Mouse (Mus musculus): Measurements from ENCODE around the gene Col8a2. TPM values are rescaled to one million over a fixed set of nuclear protein-coding genes. Genes with fewer than 3 reads are reported as not detected.

Col8a2 gene
- polyA plus RNA-seq, 1 experiment from 2014 or later: 12.1 TPM

DNA sequence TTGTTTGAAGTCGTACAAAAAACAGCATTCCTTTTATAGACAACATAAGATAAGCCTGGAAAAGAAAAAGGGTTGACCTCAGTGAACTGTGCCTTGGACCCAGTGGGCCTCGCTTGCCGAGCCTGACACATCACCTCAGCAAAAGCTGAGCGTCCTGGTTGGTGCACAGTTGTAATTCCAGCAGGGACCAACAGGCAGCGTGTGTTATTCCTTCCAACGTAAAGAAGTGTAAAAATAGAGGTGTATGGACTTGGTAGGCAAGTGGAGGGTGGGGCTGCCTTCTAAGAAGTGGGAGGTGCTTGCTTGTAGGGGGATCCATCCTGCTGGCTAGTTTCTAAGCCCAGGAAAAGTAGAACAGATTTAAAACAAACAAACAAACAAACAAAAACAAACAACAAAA lies 39.4 kb downstream of the Col8a2 start:
- peaks cover 2% of the 10 kb centered on the region; the same call in 1 of the 2 replicates for H3K4me1 ChIP-seq
- H3K9ac ChIP-seq: no peak overlapping the region
- no peaks in the 10 kb centered on the region for H3K9me3 ChIP-seq
- H3K27ac ChIP-seq: no peak overlapping the region
- ATAC-seq (ENCODE audit: low FRiP score, low read depth): no peak
- no peak overlapping the region for H3K4me2 ChIP-seq (replicated peaks)
- H3K36me3 ChIP-seq: no peaks in the 10 kb centered on the region
- no peak overlapping the region for H3K4me3 ChIP-seq
- 26% methylated on average over 6 of the region's 6 CpGs for WGBS
- H3K27me3 ChIP-seq (replicated peaks): peaks cover 23% of the 10 kb centered on the region

DNA sequence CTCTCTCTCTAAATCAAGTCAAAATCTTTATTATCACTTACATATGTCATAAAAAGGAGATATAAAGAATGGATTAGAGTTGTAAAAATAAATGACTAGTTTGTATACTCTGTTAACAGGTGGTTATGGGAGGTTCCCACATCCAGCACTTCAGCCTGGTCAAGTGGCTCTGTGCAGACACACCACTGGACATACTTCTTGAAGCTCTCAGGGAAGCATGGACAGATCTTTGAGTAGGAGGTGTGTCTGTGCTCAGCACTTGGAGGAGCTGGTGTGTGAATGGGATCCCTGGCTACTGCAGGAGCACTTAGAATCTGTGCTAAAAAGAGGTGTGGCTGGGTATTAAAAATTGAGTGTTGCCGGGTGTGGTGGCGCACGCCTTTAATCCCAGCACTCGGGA lies 43.7 kb downstream of the Col8a2 start:
- no peak overlapping the region for H3K4me2 ChIP-seq (replicated peaks)
- ATAC-seq (ENCODE audit: low FRiP score, low read depth): no peak
- peaks cover 7% of the 10 kb centered on the region for H3K27me3 ChIP-seq (replicated peaks)
- H3K36me3 ChIP-seq: no peaks in the 10 kb centered on the region
- H3K9me3 ChIP-seq: no peaks in the 10 kb centered on the region
- no peak overlapping the region for H3K9ac ChIP-seq
- WGBS: 98% methylated on average over 4 of the region's 4 CpGs
- no peaks in the 10 kb centered on the region for H3K4me1 ChIP-seq
- H3K4me3 ChIP-seq: no peak overlapping the region
- H3K27ac ChIP-seq: no peak overlapping the region

GRCm38 (mm10) chr4:126331751-126332150 lies 45.2 kb downstream of the Col8a2 start:
- ATAC-seq (ENCODE audit: low FRiP score, low read depth): no peak

GRCm38 (mm10) chr4:126332358-126332757 lies 45.8 kb downstream of the Col8a2 start:
- Histone ChIP-seq H3K4me2 (replicated peaks) (no peak overlapping the region), H3K27ac (no peak overlapping the region), H3K4me1 (no peaks in the 10 kb centered on the region), H3K9ac (no peak overlapping the region), H3K36me3 (no peaks in the 10 kb centered on the region), H3K4me3 (no peak overlapping the region), H3K9me3 (no peaks in the 10 kb centered on the region), H3K27me3 (replicated peaks) (no peaks in the 10 kb centered on the region)
- WGBS: 52% methylated on average over 3 of the region's 3 CpGs
- no peak for ATAC-seq (ENCODE audit: low FRiP score, low read depth)

More at GRCm38 (mm10) chr4:126331751-126332150, 45.2 kb downstream of the Col8a2 start:
- WGBS: 70% methylated on average over 1 of the region's 1 CpGs
- no peak overlapping the region for H3K4me3 ChIP-seq
- no peak overlapping the region for H3K9ac ChIP-seq
- no peaks in the 10 kb centered on the region for H3K27me3 ChIP-seq (replicated peaks)
- no peak overlapping the region for H3K27ac ChIP-seq
- no peaks in the 10 kb centered on the region for H3K9me3 ChIP-seq
- no peaks in the 10 kb centered on the region for H3K36me3 ChIP-seq
- H3K4me1 ChIP-seq: no peaks in the 10 kb centered on the region
- H3K4me2 ChIP-seq (replicated peaks): no peak overlapping the region

DNA sequence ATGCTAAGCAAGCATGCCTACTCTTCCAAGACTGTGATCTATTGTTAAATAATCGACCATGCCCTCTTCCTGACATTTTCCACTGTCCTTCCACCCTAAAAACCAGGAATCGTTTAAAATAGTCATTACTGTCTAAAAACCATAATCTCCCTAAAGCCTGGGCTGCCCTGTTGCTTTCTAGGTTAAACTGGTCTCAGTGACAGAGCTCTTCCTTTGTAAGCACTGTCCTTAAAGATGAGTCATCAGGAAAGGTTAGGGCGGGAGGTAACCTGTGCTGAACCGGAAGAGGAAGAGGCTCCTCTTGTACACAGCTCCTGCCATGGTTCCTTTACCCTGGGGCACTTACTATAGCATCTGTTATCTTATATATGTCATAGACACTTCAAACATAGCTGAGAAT lies 52.9 kb downstream of the Col8a2 start:
- H3K9ac ChIP-seq: no peak overlapping the region
- no peaks in the 10 kb centered on the region for H3K9me3 ChIP-seq
- H3K4me2 ChIP-seq (replicated peaks): no peak overlapping the region
- H3K4me1 ChIP-seq: no peaks in the 10 kb centered on the region
- H3K4me3 ChIP-seq: no peak overlapping the region
- ATAC-seq (ENCODE audit: low FRiP score, low read depth): no peak
- no peaks in the 10 kb centered on the region for H3K27me3 ChIP-seq (replicated peaks)
- H3K36me3 ChIP-seq: peaks cover 5% of the 10 kb centered on the region; the same call in 1 of the 2 replicates
- H3K27ac ChIP-seq: no peak overlapping the region
- 50% methylated on average over 4 of the region's 4 CpGs for WGBS

DNA sequence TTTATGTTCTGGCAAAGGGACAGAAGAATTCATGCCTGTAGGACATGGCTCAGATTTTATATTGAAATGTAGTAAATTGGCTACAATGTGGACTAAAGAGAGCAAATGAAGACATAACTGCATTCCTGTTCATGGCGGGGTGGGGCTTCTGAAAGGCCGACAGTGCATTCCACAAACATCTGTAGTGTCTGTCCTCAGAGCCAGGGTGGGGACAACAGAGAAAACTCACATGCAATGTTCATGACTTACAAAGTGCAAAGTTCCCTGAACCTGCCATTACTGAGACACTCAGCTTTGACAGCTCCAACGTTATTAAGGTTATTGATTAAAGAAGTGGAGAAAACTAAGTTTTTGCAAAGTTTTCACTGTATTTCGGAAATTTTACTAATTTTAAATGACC lies 56.9 kb downstream of the Col8a2 start:
- Histone ChIP-seq H3K4me2 (replicated peaks) (no peak overlapping the region), H3K4me3 (no peak overlapping the region), H3K27me3 (replicated peaks) (no peaks in the 10 kb centered on the region), H3K9ac (no peak overlapping the region), H3K9me3 (no peaks in the 10 kb centered on the region), H3K36me3 (peaks cover 22% of the 10 kb centered on the region), H3K4me1 (no peaks in the 10 kb centered on the region), H3K27ac (no peak overlapping the region)
- ATAC-seq (ENCODE audit: low FRiP score, low read depth): no peak
- 77% methylated on average over 4 of the region's 4 CpGs for WGBS

DNA sequence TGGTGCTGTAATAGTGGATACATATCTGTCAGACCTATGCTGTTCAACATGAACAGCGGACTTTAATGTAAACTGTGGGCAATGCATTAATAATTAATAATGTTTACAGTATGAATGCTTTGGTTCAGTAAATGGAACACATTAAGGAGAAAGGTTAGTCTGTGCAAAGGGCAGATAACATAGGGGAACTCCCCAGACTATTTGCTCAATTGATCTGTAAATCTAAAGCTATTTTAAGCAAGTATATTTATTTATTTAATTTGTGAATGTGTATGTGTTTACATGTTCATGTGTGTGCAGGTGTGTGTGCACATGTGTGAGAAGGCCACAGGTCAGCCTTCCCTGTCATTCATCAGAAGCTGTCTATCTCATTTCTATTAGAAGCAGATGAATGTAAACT lies 73.5 kb downstream of the Col8a2 start:
- H3K27ac ChIP-seq: no peak overlapping the region
- no peak overlapping the region for H3K4me2 ChIP-seq (replicated peaks)
- peaks cover 39% of the 10 kb centered on the region for H3K36me3 ChIP-seq
- no peak for ATAC-seq (ENCODE audit: low FRiP score, low read depth)
- no peaks in the 10 kb centered on the region for H3K9me3 ChIP-seq
- no peak overlapping the region for H3K9ac ChIP-seq
- no peaks in the 10 kb centered on the region for H3K27me3 ChIP-seq (replicated peaks)
- 92% methylated on average over 1 of the region's 1 CpGs for WGBS
- H3K4me1 ChIP-seq: no peaks in the 10 kb centered on the region
- H3K4me3 ChIP-seq: no peak overlapping the region

Other genes starting within 250 kb of the Col8a2 start
- gene Mrps15, start 239.9 kb upstream of the Col8a2 start, polyA plus RNA-seq (2016; fragmentation: Nextera tagmentation; extraction: Ambion mirVana): 131 and 135 TPM in 2 replicates
- gene Oscp1, start 228.2 kb upstream of the Col8a2 start, polyA plus RNA-seq (2016; fragmentation: Nextera tagmentation; extraction: Ambion mirVana): 23.7 and 24.1 TPM in 2 replicates
- 38.8 and 38.9 TPM in 2 replicates for gene Lsm10, start 190.2 kb upstream of the Col8a2 start, polyA plus RNA-seq (2016; fragmentation: Nextera tagmentation; extraction: Ambion mirVana)
- gene Stk40, start 182.8 kb upstream of the Col8a2 start, polyA plus RNA-seq (2016; fragmentation: Nextera tagmentation; extraction: Ambion mirVana): 46.2 and 49.4 TPM in 2 replicates
- 28.7 and 33.5 TPM in 2 replicates for gene Eva1b, start 139.0 kb upstream of the Col8a2 start, polyA plus RNA-seq (2016; fragmentation: Nextera tagmentation; extraction: Ambion mirVana)
- gene Sh3d21, start 123.3 kb upstream of the Col8a2 start, polyA plus RNA-seq (2016; fragmentation: Nextera tagmentation; extraction: Ambion mirVana): 2.0 and 2.1 TPM in 2 replicates
- 236 and 241 TPM in 2 replicates for gene Thrap3, start 84.0 kb upstream of the Col8a2 start, polyA plus RNA-seq (2016; fragmentation: Nextera tagmentation; extraction: Ambion mirVana)
- 140 and 149 TPM in 2 replicates for gene Map7d1, start 30.4 kb upstream of the Col8a2 start, polyA plus RNA-seq (2016; fragmentation: Nextera tagmentation; extraction: Ambion mirVana)
- gene Trappc3, start 24.5 kb upstream of the Col8a2 start, polyA plus RNA-seq (2016; fragmentation: Nextera tagmentation; extraction: Ambion mirVana): 119 and 127 TPM in 2 replicates
- 70.3 and 73.6 TPM in 2 replicates for gene Adprhl2, start 34.9 kb downstream of the Col8a2 start, polyA plus RNA-seq (2016; fragmentation: Nextera tagmentation; extraction: Ambion mirVana)
- gene Tekt2, start 38.9 kb downstream of the Col8a2 start, polyA plus RNA-seq (2016; fragmentation: Nextera tagmentation; extraction: Ambion mirVana): 3.3 and 4.0 TPM in 2 replicates
- gene Ago3, start 142.8 kb downstream of the Col8a2 start, polyA plus RNA-seq (2016; fragmentation: Nextera tagmentation; extraction: Ambion mirVana): 17.2 and 18.6 TPM in 2 replicates
- gene Ago1, start 181.8 kb downstream of the Col8a2 start, polyA plus RNA-seq (2016; fragmentation: Nextera tagmentation; extraction: Ambion mirVana): 18.4 and 19.7 TPM in 2 replicates
- gene Ago4, start 246.7 kb downstream of the Col8a2 start, polyA plus RNA-seq (2016; fragmentation: Nextera tagmentation; extraction: Ambion mirVana): 7.1 and 8.4 TPM in 2 replicates